Mouse (Mus musculus) gonadal fat pad, adult 2 months (tissue): ENCODE measurements around the gene Prickle2. TPM values are rescaled to one million over a fixed set of nuclear protein-coding genes. Genes with fewer than 3 reads are reported as not detected.

Experiments
- DNase-seq: peaks from one replicate; pipeline ENCODE4 v3.0.0-alpha.2; 2012; ENCODE audit warnings: low read depth
- polyA plus RNA-seq: library from polyadenylated mRNA; depleted of rRNA; stranded (reverse); fragments of >200 nt; gene quantifications from 2 replicates; pipeline ENCODE4 v1.2.3, GENCODE M21; 2012

The Prickle2 gene
- polyA plus RNA-seq, 1 experiment: 4.2 TPM

DNA sequence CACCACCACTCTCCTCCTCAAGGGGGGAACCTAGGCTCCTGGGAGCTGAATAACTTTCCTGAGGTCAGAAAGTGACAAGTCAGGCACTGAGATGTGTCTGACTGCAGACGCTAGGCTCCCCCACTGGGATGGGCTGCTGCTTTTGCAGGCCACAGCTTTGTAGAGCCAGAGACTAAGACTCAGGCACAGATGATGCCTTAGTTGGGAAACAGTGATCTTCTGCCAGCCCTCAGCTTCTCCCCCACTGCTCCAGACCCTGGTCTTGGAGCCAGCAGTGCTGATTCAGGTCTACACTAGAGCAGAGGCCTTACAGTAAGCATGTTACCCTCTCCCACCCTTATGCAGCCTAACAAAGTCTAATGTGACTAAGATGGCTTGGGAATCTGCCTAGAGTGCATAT lies 254.5 kb downstream of the Prickle2 start:
- DNase-seq: no peak

DNA sequence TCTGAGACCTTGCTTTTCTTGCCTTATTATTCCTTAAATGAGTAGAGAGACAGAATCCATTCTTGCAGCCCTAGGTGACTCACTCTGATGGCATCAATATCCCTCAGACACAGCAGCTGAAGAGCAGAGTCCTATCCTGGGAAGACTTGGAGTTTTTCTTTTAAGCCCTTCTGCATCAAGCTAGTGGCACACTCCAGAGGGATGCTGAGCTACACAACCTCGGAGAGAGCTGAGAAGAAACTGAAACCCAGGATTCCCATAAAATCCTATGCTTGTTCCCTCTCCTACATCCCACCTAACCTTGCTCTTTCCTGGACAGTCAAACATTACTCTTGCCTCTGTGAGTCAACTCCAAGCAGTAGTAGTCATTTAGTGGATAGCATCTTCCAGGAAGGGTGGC lies 256.0 kb downstream of the Prickle2 start:
- DNase-seq: no peak

DNA sequence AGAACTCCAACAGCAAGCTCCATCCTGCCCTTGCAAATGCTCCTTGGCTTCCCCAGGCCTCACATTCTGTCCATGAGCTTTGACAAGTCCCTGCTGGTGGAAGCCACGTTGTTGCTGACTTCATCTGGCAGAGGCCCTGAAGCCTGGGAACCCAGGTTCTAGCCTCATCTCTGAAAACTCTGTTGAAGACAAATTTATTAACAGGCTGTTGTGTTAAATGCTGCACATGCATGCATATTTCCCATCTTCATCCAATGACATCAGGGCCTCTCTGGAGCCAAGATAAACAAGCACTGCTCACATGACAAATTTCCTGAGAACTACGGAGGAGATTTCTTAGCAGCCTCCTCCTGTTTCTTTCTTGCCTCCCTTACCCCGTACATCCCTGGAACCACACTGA lies 259.3 kb downstream of the Prickle2 start:
- no peak for DNase-seq

DNA sequence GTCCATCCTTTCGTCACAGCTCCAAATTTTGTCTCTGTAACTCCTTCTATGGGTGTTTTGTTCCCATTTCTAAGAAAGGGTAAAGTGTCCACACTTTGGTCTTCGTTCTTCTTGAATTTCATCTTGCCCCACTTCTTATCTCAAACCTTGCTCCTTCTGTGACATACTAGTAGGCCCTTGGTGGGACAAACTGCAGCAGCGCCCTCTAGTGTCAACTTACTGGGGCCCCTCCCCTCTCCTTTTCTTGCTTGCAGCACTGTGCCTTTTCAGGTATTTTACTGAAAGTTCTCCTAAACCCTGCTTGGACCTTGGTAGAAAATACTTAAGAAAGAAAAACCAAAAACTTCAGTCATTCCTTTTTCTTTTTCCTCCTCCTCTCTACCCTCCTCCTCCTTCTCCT lies 264.8 kb downstream of the Prickle2 start:
- DNase-seq: no peak

DNA sequence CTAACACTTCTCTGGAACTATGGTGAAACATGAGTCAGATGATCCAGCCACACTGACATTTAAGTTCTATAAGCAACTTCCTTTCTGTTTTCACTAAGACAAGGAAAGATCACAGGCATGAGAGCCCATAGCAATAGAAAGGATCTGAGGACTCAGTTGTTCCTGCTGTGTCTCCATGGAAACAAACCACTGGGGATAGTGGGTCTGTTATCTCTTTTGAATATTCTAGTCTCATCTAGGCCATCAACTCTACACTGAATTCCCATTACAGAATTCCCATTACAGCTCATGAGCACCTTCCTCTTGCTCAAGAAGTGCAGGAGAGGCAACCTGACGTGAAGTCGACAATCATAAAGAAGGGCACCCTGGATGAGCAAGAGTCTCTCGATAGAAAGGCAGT lies 265.7 kb downstream of the Prickle2 start:
- no peak for DNase-seq

DNA sequence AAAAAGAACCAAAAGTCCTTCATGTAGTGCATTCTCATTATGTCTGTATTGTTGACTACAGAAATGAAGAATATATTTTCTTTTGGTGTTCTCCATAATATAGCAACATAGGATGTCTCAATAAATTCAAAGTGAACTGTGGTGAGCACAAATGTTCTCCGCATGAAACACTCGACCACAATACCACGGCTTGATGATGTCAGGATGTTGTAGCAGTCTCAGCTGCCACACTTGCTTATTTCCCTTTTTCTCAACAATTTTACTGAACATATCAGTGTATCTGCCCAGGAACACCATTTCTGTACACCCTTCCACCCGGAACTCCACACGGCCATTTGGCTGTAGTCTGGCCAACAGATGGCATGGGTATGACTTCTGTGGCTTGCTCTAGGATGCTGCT lies 273.8 kb downstream of the Prickle2 start:
- no peak for DNase-seq

DNA sequence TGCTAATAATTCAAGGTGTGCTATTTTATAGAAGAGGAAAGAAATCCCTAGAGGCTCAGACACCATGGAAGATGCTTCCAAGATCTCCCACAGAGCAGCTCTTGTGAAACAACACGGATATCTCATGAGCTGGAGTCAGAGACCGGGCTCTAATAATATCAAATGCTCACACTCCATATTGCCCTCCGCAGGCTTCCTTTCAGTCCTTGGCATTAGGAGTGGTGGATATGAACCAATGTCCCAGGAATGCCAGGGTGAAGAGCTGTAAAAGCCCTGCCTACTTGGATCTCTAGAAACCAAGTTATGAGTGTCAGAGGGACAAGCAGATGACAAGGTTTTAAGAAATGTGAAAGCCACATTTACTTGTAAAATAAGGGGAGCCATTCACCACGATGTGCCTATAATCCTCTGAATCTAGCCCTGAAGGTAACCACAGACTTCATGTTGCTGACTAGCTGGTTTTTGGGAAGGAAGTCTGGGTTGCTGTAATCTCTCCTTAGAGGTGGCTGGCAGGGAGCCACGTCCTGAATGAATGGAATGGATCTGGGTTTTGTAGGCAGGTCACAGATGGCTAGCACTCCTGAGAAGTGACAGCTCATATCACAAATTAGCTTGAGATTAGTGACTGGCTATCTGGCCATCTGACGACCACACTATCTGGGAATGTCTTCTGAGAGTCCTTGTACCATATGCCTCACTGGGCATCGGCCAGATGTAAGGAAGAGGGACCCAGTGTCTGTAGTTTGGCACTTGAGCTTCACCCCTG lies 278.4 kb downstream of the Prickle2 start:
- no peak for DNase-seq

DNA sequence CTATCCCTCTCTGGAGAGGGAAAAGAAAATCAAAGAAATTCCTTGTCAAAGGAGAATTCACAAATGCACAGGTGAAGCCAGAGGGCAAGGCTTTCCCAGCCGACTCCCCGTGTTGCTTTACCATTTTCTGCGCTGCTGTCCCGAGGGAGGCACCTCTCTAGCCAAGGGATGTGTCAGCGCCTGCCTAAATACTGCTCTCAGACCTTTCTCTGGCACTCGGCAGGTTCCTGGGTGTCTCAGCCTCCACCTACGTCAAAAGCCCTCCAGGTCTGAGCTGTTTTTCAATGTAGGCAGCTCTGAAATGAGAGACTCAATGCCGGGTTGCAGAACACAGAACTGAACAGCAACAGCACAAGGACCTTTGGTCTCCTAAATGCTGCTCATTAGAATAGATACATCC lies 280.1 kb downstream of the Prickle2 start:
- no peak for DNase-seq

DNA sequence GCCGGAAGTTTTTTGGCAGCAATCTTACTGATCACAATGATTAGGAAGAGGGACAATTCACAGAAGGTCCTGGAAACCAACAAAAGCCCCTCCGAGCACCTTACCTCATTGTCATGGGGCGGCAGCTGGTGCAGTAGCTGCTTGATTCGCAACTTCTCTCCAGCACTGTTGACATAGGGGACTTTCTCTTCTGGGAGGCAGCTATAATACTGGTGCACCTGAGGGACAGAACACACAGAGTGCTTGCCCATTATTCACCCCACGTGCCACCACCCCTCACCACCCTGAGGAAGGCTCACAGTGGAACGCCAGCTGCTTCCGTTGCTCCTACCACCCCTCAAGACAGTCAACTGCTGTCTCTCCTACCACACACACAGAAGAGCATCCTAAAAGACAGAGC lies 280.5 kb downstream of the Prickle2 start:
- no peak for DNase-seq

DNA sequence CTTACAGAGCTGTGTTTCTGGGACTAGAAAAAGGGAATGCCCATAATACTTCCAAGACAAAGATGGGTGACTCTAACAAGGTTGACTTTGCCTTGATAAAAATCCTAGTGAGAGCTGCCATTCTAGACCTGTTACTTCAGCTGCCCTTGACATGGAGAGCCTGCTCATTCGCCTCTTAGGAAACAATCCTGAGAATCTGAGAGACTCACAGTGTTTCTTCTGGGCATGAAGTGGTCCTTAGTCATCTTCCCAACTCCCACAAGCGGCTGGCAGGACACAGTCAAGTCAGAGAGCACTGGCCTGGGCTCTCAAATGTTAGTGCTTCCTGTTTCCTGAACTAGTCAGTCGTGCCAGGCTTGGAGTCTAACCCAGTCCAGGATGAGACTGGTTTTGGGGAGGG lies 281.0 kb downstream of the Prickle2 start:
- DNase-seq: no peak

DNA sequence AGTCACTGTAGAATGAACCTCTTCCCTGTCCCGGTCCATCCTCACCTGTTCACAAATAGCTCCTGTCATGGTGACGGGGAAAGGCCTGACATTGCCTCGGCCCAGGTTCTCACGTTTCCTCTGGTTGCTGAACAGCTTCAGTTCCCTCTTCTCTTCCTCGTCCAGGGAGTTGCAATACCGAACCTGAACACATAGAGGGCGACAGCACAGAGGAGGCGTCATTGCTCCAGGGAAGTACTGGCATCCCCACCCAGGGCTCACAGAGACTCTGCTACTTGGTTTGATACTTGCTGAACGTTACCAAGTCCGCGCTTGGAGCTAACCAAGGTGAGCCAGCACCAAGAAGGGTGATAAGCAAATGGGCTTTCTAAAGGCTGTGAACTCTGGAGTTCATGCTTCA lies 283.7 kb downstream of the Prickle2 start:
- DNase-seq: no peak

DNA sequence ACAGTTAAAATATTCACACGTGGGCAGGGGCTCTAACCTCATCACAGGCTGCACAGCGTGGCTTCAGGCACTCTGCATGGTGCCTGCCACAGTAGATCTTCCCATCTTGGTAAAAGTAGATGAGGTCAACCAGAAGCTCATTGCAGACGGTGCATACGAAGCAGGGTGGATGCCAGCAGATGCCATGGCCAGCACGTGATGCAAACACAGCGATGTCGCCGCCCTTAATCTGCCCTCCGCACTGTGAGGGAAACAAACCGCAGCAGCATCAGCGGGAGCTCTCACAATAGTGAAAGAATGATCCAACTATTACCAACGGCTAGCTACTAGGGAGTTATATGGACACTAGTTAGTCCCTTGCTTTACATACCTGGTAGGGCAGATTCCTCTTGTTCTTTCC lies 285.8 kb downstream of the Prickle2 start:
- no peak for DNase-seq

DNA sequence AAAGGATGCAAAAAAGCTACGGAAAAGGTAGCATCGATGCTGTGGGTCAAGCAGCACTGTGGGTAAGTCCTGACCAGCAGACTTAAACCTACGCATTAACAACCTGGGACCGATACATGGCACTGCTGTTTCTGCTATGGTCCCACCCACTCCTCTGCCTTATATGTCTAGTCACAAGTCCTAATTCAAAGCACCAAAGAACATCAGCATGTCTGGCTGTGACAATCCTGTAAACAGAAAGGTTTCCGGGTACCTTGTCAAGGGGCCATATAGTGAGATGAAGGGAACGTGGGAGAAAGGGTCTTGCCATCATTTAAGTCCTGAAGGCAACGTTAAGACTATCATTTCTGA lies 290.6 kb downstream of the Prickle2 start:
- DNase-seq: no peak

DNA sequence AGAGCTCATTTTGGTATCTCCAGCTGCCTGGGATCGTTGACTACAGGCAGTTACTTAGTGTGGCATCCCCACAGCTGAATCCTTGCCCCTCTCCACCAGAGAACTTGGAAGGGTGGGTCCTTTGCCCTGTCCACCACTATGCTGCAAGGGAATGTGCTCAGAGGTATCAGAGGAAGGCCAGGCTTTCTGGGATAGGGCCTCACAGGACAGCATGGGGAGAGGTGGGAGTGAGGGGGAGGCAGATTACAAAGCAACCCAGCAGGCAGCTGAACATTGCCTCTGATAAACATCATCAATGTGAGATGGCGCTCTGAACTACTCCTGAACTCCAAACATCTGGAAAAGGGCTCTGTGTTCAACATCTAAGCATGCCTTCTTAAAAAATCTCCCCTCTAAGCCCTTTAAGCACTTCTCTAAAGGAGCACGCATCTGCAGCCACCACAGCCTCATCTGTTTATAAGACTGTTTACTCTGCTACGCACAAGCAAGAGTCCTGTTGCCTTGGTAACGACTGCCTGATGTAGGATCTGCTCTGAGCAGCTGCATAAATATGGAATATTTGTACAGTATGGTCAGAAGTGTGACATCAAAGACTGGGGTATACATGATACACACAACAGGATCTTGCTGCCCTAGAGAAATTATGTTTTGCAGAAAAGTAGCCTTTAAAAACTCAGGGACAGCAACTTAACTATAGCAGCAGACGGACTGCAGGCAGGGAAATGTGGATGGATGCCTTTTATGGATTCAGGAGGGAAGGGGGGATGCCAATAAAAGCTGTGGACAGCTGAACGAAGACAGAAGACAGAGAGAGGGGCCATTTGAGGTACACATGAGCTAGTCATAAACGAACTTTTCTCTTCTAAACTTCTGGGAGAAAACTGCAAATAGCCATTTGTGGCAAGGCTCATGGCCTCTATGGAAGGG lies 291.2 kb downstream of the Prickle2 start:
- no peak for DNase-seq

DNA sequence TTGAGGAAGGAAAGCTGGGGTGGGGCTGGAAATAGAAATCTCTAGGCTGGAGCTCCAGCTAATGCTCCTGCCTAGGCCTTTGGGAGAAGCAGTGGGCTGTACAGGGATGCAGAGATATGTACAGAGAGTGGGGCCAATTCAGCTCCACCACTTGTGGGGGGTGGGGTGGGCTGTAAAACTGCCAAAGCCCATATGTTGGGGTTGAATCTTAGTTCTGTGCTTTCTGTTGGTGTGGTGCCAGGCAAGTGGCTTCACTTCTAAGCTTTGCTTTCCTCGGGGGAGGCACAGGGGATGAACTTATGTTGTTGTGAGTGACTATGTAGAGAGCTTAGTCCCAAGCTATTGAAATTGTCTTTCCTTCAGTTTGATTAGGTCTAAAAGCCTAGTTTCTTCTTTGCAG lies 292.0 kb downstream of the Prickle2 start:
- no peak for DNase-seq

DNA sequence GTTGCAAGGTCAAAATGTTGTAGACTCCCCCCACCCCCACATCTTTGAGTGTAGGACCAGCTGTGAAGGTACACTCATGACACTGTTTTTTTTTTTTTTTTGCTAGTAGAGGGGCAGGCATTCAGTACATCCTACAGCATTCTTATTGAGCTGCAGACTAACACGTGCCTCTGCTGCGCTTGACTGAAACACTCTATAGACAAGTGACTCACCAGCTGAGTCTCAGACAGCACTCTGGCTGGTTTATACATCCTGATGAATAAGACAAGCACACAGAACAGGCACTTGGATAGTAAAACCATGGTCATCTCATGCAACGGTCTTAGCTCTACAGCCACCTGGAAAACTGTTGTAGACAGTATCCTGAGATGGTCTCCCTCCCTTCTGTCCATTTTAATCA lies 296.2 kb downstream of the Prickle2 start:
- no peak for DNase-seq

DNA sequence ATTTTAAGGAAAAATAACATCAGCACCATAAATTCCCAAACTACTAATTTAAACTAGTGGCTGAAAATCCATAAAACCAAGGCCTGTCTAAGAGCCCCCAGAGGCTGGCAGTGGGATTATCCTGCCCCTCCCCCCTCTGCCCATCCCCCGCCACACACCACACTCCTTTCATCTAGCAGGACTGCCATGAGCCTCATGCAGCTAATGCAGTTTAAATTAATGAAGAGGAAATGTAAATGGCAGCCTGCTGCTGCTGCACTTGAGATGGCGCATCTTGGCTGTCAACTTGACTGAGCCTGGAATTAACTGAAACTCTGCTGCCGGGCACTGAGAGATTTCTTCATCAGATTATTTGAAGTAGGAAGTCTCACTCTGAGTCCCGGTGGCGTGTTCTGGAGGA lies 298.7 kb downstream of the Prickle2 start:
- no peak for DNase-seq

DNA sequence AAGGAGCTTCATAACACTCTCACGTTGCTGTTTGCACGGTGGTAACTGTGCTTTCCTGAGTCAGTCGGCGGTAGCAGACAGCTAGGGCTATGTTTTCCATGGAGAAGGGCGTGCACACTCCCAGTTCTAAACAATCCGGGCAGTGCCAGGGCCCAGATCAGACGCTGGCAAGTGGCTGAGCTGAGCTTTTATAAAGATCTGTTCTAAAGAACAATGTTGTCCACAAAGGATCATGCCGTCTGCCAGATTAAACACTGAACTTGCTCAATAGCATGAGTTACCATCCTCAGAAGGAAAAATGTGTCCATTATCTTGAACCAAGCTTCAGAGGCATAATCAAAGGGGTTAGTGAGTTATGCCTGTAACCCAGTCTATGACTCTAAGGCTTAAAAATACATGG lies 300.4 kb downstream of the Prickle2 start:
- peak; percentile 72 for DNase-seq

DNA sequence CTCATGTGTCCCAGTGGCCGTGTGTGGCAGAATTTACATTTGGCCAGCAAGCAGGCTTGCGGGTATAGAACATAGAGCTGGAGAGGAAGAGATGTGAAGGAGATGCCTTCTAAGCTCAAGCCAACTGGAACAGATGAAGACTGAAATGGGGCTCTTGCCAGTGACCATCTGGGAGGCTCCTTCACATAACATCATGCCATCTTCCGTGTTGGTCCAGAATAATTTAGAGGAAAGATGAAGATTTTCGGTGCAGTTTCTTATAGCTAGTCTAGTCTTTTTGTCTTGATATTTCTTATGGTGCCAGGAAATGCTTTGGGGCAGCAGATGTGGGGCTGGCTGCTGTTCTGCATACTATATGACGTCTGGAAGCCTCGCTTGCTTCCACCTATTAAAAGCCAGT lies 308.1 kb downstream of the Prickle2 start:
- DNase-seq: no peak

DNA sequence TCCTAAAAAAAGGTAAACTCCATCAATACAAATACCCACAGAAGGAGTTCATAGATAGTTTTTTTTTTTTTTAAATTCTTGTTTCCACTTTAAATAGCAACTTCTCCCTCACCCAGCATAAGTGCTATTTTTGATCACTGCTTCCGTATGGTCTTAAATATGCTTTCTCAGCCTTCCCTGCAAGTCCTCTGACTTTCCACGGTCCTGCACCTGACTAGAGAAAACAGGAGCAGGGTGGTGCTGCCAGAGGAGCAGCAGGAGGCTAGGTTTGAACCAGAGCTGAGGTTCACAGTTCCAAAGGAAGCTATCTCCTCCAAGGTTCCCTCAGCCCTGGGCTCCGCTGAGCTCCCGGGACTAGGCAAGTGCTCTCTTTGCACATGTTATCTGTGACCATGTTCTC lies 310.4 kb downstream of the Prickle2 start:
- no peak for DNase-seq

DNA sequence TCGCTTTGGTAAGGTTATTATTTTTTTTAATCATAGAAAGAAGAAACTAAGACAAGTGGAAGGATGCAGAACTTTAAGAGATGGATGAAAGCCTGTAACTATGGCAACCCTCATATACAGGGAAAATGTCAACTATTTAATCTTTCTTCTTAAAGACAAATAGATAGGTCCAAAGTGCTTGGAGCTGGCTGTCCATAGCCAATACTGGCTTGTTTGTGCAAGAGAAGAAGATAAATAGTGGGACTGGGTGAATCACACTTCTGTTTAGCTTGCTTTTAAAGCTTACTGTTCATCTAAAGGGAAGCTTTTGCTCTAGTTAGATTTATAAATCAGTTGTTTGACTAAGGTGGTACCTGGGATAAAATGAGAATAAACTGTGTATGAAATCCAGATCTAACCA lies 310.8 kb downstream of the Prickle2 start:
- DNase-seq: no peak

DNA sequence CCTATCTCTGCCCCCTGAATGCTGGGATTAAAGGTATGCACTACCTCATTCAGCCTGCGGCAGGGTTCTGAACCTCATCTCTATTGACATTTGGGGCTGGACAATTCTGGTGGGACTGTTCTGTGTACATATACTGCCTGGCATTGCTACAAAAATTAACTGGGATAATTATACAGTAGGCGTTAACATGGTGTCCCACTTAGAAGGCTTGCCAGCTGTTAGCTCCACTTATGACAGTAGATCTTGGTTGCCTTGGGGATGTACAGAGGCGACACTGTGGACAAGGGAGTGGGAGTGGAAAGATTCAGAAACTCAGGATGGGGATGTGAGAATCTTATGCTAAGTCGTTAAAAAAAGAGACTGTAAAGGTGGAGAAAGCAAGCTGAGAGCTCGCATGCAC lies 311.3 kb downstream of the Prickle2 start:
- DNase-seq: no peak

DNA sequence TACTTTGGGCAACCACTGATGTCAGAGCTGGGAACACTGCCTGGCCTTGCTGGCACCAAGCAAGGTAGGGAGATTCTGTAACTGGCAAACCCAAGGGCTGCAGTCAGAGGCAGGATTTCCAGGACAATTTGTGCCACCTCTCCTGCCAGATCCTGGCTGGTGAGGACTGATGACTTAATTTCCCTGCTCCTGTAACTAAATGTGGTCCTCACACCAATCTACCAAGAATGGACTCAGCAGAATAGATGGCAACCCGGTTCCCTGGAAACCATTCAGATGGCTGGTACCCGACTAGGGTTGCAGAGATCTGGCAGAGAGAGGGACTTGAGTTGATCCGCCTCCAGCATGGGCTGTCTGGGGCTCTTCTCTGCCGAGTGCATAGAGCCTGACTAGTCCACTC lies 315.6 kb downstream of the Prickle2 start:
- DNase-seq: no peak
